Mouse (Mus musculus) brown adipose tissue, adult 24 weeks (tissue): Measurements from ENCODE around the gene Pla2g2e. TPM values are rescaled to one million over a fixed set of nuclear protein-coding genes. Genes with fewer than 3 reads are reported as not detected.

Experiments
- H3K27ac ChIP-seq: fragments of 200-500 bp; replicated peaks from 2 replicates; pipeline ENCODE4 v1.5.1; 2012; ENCODE audit warnings: low read depth, mild to moderate bottlenecking, low read length
- H3K4me1 ChIP-seq: fragments of 200-500 bp; 2 replicates; pipeline ENCODE4 v1.6.1; 2012; ENCODE audit warnings: low read length, mixed read lengths; ENCODE audit not compliant: control insufficient read depth, insufficient read depth, insufficient read length
- H3K4me3 ChIP-seq: fragments of 200-500 bp; 2 replicates; pipeline ENCODE4 v1.5.1; 2012; ENCODE audit warnings: low read depth, mild to moderate bottlenecking, low read length, moderate library complexity; ENCODE audit not compliant: insufficient read depth
- polyA plus RNA-seq: library from polyadenylated mRNA; stranded (reverse); fragments of >200 nt; gene quantifications from 2 replicates; pipeline ENCODE4 v1.2.4, GENCODE M21; 2012; ENCODE audit not compliant: missing spikeins, insufficient read depth, insufficient read length

Gene Pla2g2e
- polyA plus RNA-seq, 1 experiment, result 4.0 TPM

DNA sequence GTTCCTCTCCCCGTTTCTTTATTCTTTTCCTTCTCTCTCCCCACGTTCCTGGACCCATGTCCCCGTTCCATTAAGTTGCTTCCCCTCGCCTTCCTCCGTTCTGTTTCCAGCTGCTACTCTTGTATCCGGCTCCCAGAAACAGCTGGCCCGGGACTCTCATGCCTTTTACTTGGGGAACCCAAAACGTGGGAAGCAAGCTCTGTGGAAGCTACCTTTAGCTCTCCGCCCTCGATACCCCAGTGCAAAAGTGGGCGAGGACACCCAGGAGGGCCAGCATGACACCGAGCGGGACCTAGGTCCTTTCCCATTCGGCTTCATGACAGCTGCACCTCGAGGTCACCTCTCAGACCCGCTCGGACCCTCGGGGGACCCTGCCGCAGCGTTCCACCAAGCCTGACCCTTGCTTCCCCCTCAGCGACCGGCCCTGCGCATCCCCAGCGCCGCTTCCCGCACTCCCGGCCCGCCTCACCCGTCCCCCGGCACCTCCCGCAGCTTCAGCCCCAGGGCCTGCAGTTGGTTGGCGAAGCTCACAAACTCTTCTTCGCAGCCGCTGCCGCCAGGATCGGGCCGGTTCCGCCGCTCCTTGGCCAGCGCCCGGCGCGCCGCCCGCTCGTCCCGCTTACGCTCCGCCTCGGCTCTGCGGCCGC, 35.5 kb downstream of the Pla2g2e start:
- Histone ChIP-seq H3K27ac (no peak overlapping the region), H3K4me1 (peaks cover 3% of the 10 kb centered on the region; the same call in 1 of the 2 replicates), H3K4me3 (peak overlapping the region; percentile 70)

DNA sequence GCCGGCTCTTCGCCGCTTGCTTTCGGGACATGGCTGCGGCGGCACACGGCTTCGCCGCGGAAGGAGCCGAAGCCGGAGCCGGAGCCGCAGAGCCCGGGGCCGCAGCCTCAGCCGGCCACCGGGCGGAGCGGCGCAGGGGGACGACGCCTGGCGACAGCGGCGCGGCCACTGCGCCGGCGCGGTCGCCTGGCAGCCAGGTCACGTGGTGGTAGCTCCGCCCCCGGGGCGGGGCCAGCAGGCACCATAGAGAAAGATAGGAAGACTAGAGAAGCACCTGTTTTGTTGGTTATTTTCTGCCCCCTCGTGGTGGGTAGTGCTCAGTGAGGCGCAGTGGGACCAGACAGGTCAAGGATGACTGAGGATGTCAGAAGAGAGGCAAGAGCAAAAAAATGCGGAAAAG, 36.1 kb downstream of the Pla2g2e start, which contains the start of gene Otud3:
Gene Otud3, minus strand, starts transcription at position 149 of the 400 bp plus-strand sequence.
- H3K27ac ChIP-seq, result no peak within 1 kb of the TSS
- peak within 1 kb of the TSS; percentile 70 for H3K4me3 ChIP-seq
- H3K4me1 ChIP-seq, result peaks cover 3% of the 10 kb centered on the region; the same call in 1 of the 2 replicates

DNA sequence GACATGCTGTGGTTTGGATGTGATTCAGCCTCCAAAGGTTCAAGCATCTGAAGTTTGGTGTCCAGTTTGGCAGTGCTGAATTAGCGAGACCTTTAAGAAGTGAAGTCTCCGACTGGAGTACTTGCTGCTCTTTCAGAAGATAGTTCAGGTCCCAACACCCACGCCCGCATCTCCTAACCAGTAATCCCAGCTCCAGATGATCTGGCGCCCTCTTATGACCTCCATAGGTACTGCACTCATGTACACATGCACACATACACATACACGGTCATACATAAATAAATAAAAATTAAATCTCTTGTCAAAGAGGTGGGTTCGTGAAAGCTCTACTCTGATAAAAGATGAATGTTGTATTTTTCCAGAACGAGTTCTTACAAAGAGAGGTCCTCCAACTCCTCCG, 39.5 kb downstream of the Pla2g2e start:
- Histone ChIP-seq H3K27ac (no peak overlapping the region), H3K4me3 (no peak overlapping the region), H3K4me1 (peaks cover 3% of the 10 kb centered on the region; the same call in 1 of the 2 replicates)

DNA sequence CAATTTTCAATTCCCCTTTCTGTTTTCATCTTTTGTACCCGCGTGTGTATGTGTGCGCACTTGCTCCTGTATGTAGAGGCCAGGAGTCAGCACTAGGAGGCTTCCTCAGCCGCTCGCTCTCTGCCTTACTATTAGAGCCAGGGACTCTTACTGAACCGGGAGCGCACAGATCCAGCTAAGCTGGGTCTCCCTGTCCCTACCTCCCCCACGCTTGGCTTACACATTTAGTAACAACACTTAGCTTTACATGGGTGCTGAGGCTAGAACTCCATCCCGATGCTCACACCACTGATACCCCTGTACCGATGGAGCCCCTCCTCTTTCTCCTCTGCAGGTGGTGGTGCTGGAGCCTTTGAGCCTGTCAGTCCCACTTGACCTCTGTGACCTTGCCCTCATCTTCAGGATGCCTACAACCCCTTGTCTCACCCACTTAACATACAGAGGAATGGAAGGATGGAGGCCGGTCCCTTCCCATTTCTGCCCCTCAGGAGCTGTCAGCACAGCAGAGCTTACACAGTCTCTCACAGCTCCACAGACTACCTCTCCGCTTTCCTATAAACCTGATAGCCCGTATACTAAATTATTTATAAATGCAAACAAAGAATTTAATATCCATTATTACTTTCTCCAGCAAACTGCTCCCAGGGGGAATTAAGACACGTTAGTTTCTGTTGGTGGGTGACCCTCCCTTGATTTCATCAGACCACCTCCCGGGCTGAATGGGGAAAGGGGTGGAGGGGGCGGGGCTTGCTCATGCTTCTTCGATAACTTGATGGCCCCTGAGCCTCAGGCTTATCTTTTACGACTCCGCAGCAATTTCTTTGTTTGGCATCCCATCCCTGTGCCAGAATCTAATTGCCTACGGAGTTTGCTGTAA, 43.8 kb downstream of the Pla2g2e start:
- H3K4me1 ChIP-seq, result no peaks in the 10 kb centered on the region
- no peak overlapping the region for H3K27ac ChIP-seq
- no peak overlapping the region for H3K4me3 ChIP-seq

DNA sequence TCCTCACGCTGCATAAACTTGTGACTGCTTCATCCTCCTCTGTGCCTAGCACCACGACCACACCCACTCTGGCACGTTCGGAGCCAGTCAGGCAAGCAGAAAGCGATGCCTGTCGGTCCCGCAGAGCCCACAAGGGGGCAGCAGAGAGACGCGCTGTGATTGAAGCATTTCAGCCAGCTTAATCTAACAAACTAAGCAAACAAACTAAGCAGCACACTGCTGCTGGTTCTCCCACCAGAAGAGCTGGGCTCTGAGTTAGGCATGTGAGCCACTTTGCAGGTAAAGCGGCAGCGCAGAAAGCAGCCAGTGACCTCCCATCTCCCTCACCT, 44.4 kb downstream of the Pla2g2e start:
- Histone ChIP-seq H3K4me3 (no peak overlapping the region), H3K4me1 (no peaks in the 10 kb centered on the region)

DNA sequence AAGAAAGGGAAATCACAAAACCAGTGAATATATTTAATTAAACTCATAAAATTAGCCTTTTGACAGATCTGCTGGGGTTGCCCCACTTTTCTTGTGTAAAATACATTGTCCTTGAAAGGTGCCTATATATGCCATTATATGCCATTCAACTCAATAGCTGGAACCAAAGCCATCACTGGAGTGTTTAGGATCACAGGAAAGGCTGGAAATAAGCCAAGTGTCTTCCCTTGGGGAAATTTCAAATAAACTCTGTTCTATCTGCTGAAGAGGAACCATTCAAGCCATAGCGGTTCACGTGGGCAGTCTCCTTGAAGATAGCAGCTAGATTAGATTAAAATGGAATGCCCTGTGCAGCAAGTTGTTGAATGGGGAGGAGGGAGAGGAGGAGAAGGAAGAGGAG, 47.8 kb downstream of the Pla2g2e start:
- Histone ChIP-seq H3K4me1 (no peaks in the 10 kb centered on the region), H3K4me3 (no peak overlapping the region), H3K27ac (no peak overlapping the region)

More for the DNA sequence above, 44.4 kb downstream of the Pla2g2e start:
- H3K27ac ChIP-seq, result no peak overlapping the region

Other genes starting within 250 kb of the Pla2g2e start
- not detected in 2 replicates for gene Vwa5b1, start 242.1 kb upstream of the Pla2g2e start, polyA plus RNA-seq
- gene Pla2g2c, start 153.2 kb upstream of the Pla2g2e start, polyA plus RNA-seq, result not detected in 2 replicates
- gene Ubxn10, start 140.8 kb upstream of the Pla2g2e start, polyA plus RNA-seq, result not detected in 2 replicates
- gene Pla2g2f, start 120.3 kb upstream of the Pla2g2e start, polyA plus RNA-seq, result not detected in 2 replicates
- gene Pla2g2d, start 102.2 kb upstream of the Pla2g2e start, polyA plus RNA-seq, result 1.9 and 4.9 TPM in 2 replicates
- gene Pla2g5, start 14.5 kb upstream of the Pla2g2e start, polyA plus RNA-seq, result 1.5 TPM in 1 of 2 replicates, not detected in the other
- gene Gm13030, start 4.0 kb upstream of the Pla2g2e start, polyA plus RNA-seq, result not detected in 2 replicates
- 4.5 and 5.2 TPM in 2 replicates for gene Otud3, start 36.0 kb downstream of the Pla2g2e start, polyA plus RNA-seq
- not detected in 2 replicates for gene Rnf186, start 89.2 kb downstream of the Pla2g2e start, polyA plus RNA-seq
- gene Tmco4, start 94.9 kb downstream of the Pla2g2e start, polyA plus RNA-seq, result 10.3 and 12.2 TPM in 2 replicates
- not detected in 2 replicates for gene Htr6, start 197.6 kb downstream of the Pla2g2e start, polyA plus RNA-seq
- gene Nbl1, start 215.1 kb downstream of the Pla2g2e start, polyA plus RNA-seq, result 6.3 and 11.7 TPM in 2 replicates